Mouse (Mus musculus): ENCODE measurements around the gene Rabggta. TPM values are rescaled to one million over a fixed set of nuclear protein-coding genes. Genes with fewer than 3 reads are reported as not detected.

Rabggta gene
- polyA plus RNA-seq, 1 experiment from 2014 or later, result 32.5 TPM

DNA sequence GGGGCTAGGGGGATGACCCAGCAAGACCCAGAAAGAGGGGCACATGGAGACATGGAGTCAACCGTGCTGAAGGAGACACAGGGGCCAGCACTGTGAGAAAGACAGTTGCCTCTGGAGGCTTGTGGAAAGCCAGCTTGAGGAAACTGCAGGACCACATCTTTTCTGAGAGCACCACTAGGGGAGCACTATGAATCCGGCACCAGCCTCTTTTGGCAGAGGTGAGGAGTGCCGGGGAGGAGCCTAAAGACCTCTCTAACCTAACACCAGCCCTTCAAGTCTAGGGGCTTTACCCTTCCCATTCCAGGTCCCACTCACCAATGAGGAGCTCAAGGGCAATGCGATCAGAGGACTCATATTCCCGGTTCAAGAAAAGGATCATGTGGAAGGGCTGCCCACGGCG is 10.3 kb downstream of the Rabggta start:
- Histone ChIP-seq H3K4me3 (ENCODE audit: low read depth, low read length) (no peak overlapping the region), H3K4me2 (replicated peaks; ENCODE audit: low read depth, low read length) (peak overlapping the region; percentile 60), H3K27ac (ENCODE audit: low read length) (no peak overlapping the region), H3K9ac (replicated peaks; ENCODE audit: low read depth) (no peak overlapping the region), H3K27me3 (replicated peaks; ENCODE audit: insufficient read depth, low read length) (no peaks in the 10 kb centered on the region), H3K4me1 (ENCODE audit: insufficient read depth, low read depth, low read length) (peaks cover 16% of the 10 kb centered on the region; the same call in 1 of the 2 replicates), H3K9me3 (ENCODE audit: low read length) (no peaks in the 10 kb centered on the region), H3K36me3 (ENCODE audit: insufficient read depth, low read length) (0 out of 2 replicates have a peak, but pooled peaks cover 2% of the 10 kb centered on the region)
- DNase-seq (ENCODE audit: low spot score) (no peak), ATAC-seq (no peak)
- no peak for TF ChIP-seq EP300 (IDR thresholded peaks at IDR 0.05)
- peak; percentile 35 for TF ChIP-seq CTCF (IDR thresholded peaks at IDR 0.05)
- 68% methylated on average over 7 of the region's 7 CpGs for WGBS

DNA sequence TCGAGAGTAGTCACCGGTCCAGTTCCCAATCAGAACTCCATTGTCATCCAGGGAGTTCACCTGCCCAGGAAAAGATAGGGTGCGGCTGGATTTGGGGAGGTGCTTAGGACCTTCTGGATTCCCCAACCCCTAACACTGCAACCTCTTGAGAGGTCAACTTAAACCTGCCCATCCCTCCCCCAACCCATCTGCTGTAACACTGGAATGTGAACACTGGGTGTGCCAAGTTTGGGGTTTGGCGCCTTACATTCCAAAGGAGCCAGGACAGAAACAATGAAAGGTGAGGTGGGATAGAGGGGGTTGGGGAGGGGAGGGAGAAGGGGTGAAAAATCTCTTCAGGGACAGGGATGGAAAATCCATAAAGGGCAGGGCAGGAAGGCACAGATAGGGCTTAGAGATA is 12.6 kb downstream of the Rabggta start:
- ATAC-seq (no peak), DNase-seq (ENCODE audit: low spot score) (no peak)
- Histone ChIP-seq H3K36me3 (ENCODE audit: insufficient read depth, low read length) (no peaks in the 10 kb centered on the region), H3K27me3 (replicated peaks; ENCODE audit: insufficient read depth, low read length) (no peaks in the 10 kb centered on the region), H3K27ac (ENCODE audit: low read length) (no peak overlapping the region), H3K9me3 (ENCODE audit: low read length) (no peaks in the 10 kb centered on the region), H3K4me2 (replicated peaks; ENCODE audit: low read depth, low read length) (no peak overlapping the region), H3K4me3 (ENCODE audit: low read depth, low read length) (no peak overlapping the region), H3K9ac (replicated peaks; ENCODE audit: low read depth) (no peak overlapping the region), H3K4me1 (ENCODE audit: insufficient read depth, low read depth, low read length) (peaks cover 10% of the 10 kb centered on the region; the same call in 1 of the 2 replicates)
- WGBS, result 70% methylated on average over 4 of the region's 4 CpGs
- TF ChIP-seq CTCF (IDR thresholded peaks at IDR 0.05) (no peak), EP300 (IDR thresholded peaks at IDR 0.05) (no peak)

DNA sequence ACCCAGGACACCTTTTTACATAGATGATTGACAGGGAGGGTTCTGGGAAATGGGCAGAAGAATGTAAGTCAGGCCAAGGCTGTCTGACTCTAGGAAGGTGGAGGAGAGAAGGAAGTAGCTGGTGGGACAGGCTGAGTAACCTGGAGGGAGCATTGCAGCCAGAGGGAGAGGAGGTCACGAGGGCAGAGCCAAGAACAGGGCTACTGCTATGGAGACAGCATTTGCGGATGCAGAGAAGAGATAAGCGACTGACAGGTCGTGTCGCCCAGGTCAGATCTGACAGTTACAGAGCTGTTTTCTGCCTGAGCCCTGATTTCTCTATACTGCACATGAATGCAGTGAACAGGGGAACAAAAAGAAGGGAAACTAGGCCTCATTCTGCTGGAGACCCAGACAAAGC is 14.7 kb downstream of the Rabggta start:
- no peak for ATAC-seq
- TF ChIP-seq CTCF (IDR thresholded peaks at IDR 0.05) (no peak), EP300 (IDR thresholded peaks at IDR 0.05) (no peak)
- Histone ChIP-seq H3K27me3 (replicated peaks; ENCODE audit: insufficient read depth, low read length) (no peaks in the 10 kb centered on the region), H3K9ac (replicated peaks; ENCODE audit: low read depth) (no peak overlapping the region), H3K4me1 (ENCODE audit: insufficient read depth, low read depth, low read length) (peaks cover under 1% of the 10 kb centered on the region; the same call in 1 of the 2 replicates), H3K4me3 (ENCODE audit: low read depth, low read length) (no peak overlapping the region), H3K9me3 (ENCODE audit: low read length) (no peaks in the 10 kb centered on the region), H3K4me2 (replicated peaks; ENCODE audit: low read depth, low read length) (no peak overlapping the region), H3K27ac (ENCODE audit: low read length) (no peak overlapping the region), H3K36me3 (ENCODE audit: insufficient read depth, low read length) (no peaks in the 10 kb centered on the region)
- WGBS, result 72% methylated on average over 5 of the region's 5 CpGs
- DNase-seq (ENCODE audit: low spot score), result no peak

DNA sequence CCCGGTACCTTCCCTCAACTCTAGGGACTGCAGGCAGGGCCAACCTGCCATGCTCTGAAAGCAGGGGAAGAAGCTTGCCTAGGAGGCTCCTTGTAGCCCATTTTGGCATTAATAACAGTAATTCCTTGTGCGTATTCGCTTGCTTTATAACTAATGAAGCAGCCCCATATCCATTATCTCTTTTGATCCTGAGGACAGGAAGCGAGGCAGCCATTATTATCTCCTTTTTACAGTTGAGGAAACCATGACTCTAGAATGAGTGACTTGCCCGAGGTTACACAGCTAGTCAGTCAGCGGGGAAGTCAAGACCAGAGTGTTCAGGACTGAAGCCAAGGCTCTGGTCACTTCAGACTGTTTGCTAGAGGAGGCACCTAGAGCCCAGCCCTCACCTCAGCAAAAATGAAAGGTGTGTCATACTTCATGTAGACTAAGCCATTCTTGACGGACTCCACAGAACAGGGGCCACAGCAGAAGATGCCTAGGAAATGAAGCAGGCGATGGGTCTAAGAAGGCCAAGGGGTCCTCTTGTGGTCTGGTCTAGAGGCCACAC is 15.9 kb downstream of the Rabggta start:
- peak; percentile 74 for DNase-seq (ENCODE audit: low spot score)
- H3K27ac ChIP-seq (ENCODE audit: low read length), result peak overlapping the region; percentile 60
- H3K4me2 ChIP-seq (replicated peaks; ENCODE audit: low read depth, low read length), result no peak overlapping the region
- H3K9me3 ChIP-seq (ENCODE audit: low read length), result no peaks in the 10 kb centered on the region
- 77% methylated on average over 8 of the region's 8 CpGs for WGBS
- H3K9ac ChIP-seq (replicated peaks; ENCODE audit: low read depth), result no peak overlapping the region
- H3K36me3 ChIP-seq (ENCODE audit: insufficient read depth, low read length), result no peaks in the 10 kb centered on the region
- H3K27me3 ChIP-seq (replicated peaks; ENCODE audit: insufficient read depth, low read length), result no peaks in the 10 kb centered on the region
- ATAC-seq, result peak; percentile 84
- no peaks in the 10 kb centered on the region for H3K4me1 ChIP-seq (ENCODE audit: insufficient read depth, low read depth, low read length)
- no peak for TF ChIP-seq CTCF (IDR thresholded peaks at IDR 0.05)
- TF ChIP-seq EP300 (IDR thresholded peaks at IDR 0.05), result no peak
- H3K4me3 ChIP-seq (ENCODE audit: low read depth, low read length), result no peak overlapping the region

DNA sequence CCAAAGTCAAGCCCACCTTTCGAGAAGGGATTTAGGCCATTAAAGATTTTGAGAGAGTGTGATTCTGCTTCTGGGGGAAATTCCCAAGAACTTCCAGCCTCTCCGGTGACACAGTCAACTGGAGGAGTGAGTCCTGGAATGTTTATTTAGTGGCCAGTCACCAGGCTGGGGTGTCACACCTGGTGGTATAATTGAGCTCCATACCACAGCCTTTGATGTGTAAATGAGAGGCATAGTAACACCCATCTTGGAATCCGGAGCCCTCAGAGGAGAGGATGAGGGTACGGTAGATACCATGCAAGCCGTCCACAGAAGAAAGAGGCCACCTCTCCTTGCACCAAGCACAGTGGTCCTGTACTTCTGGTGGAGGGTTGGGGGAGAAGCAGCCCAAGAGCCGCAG is 19.3 kb downstream of the Rabggta start:
- no peak for TF ChIP-seq EP300 (IDR thresholded peaks at IDR 0.05)
- no peak for TF ChIP-seq CTCF (IDR thresholded peaks at IDR 0.05)
- no peak overlapping the region for H3K9ac ChIP-seq (replicated peaks; ENCODE audit: low read depth)
- no peaks in the 10 kb centered on the region for H3K9me3 ChIP-seq (ENCODE audit: low read length)
- H3K4me1 ChIP-seq (ENCODE audit: insufficient read depth, low read depth, low read length), result no peaks in the 10 kb centered on the region
- WGBS, result 41% methylated on average over 6 of the region's 6 CpGs
- no peak for DNase-seq (ENCODE audit: low spot score)
- ATAC-seq, result peak; percentile 40; the same call in 1 of the 2 replicates
- H3K4me3 ChIP-seq (ENCODE audit: low read depth, low read length), result no peak overlapping the region
- H3K27me3 ChIP-seq (replicated peaks; ENCODE audit: insufficient read depth, low read length), result no peaks in the 10 kb centered on the region
- no peak overlapping the region for H3K4me2 ChIP-seq (replicated peaks; ENCODE audit: low read depth, low read length)
- no peak overlapping the region for H3K27ac ChIP-seq (ENCODE audit: low read length)
- no peaks in the 10 kb centered on the region for H3K36me3 ChIP-seq (ENCODE audit: insufficient read depth, low read length)

DNA sequence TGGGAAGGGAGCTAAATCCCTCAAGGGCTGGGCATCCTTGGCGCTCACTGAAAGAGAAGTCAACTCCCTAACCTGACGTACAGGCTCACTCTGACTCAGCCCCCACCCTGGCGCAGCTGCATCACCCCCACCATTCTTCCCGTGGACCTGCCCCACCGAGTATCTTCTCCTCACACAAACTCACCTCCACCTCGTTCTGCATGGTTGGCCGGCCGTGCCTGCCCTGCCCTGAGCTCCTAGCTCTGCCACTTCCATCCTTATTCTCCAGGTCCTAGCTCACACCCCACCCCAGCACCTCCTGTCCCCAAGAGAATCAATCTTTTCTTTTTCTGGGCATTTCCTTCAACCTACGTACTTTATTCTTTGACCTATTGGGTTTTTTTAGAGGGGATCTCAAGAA is 20.9 kb downstream of the Rabggta start:
- DNase-seq (ENCODE audit: low spot score) (no peak), ATAC-seq (no peak)
- H3K9me3 ChIP-seq (ENCODE audit: low read length), result no peaks in the 10 kb centered on the region
- no peak overlapping the region for H3K4me2 ChIP-seq (replicated peaks; ENCODE audit: low read depth, low read length)
- no peaks in the 10 kb centered on the region for H3K4me1 ChIP-seq (ENCODE audit: insufficient read depth, low read depth, low read length)
- no peak overlapping the region for H3K4me3 ChIP-seq (ENCODE audit: low read depth, low read length)
- H3K27ac ChIP-seq (ENCODE audit: low read length), result no peak overlapping the region
- WGBS, result 52% methylated on average over 9 of the region's 9 CpGs
- no peaks in the 10 kb centered on the region for H3K36me3 ChIP-seq (ENCODE audit: insufficient read depth, low read length)
- TF ChIP-seq EP300 (IDR thresholded peaks at IDR 0.05), result no peak
- TF ChIP-seq CTCF (IDR thresholded peaks at IDR 0.05), result no peak
- no peak overlapping the region for H3K9ac ChIP-seq (replicated peaks; ENCODE audit: low read depth)
- H3K27me3 ChIP-seq (replicated peaks; ENCODE audit: insufficient read depth, low read length), result no peaks in the 10 kb centered on the region

DNA sequence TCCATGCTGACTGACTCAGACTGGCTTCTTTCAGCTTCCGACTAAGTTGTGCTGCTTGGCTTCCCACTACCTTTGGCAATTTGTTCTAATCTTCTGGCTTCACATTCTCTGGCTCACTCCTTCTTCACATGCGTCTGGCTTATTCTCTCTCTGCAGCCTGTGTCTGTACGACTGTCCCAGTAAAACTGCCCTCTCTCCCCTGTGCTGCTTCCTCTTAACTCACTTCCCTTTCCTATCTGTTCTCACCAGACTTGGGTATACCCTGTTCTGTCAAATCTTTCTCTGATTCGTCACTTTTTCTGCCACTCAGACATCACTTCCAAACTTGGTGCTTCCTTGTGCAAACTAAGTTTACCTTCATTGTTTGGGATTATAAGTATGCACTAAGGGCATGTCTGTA is 24.8 kb downstream of the Rabggta start:
- 64% methylated on average over 4 of the region's 4 CpGs for WGBS
- Histone ChIP-seq H3K36me3 (ENCODE audit: insufficient read depth, low read length) (no peaks in the 10 kb centered on the region), H3K9me3 (ENCODE audit: low read length) (no peaks in the 10 kb centered on the region), H3K27ac (ENCODE audit: low read length) (no peak overlapping the region), H3K4me1 (ENCODE audit: insufficient read depth, low read depth, low read length) (no peaks in the 10 kb centered on the region), H3K4me2 (replicated peaks; ENCODE audit: low read depth, low read length) (no peak overlapping the region), H3K4me3 (ENCODE audit: low read depth, low read length) (no peak overlapping the region), H3K27me3 (replicated peaks; ENCODE audit: insufficient read depth, low read length) (no peaks in the 10 kb centered on the region), H3K9ac (replicated peaks; ENCODE audit: low read depth) (no peak overlapping the region)
- TF ChIP-seq EP300 (IDR thresholded peaks at IDR 0.05), result no peak
- TF ChIP-seq CTCF (IDR thresholded peaks at IDR 0.05), result no peak
- ATAC-seq, result no peak
- DNase-seq (ENCODE audit: low spot score), result no peak
